Mouse (Mus musculus) activated CD4-positive, CD25-positive, alpha-beta regulatory T cell, adult 4 months (primary cell): ENCODE results near the gene Btrc. TPM values are rescaled to one million over a fixed set of nuclear protein-coding genes. Genes with fewer than 3 reads are reported as not detected.
"Not testable (repeated sequence)": the region's sequence is repeated elsewhere in the genome, so short reads cannot be mapped to it uniquely, and the experiment has no call there.

Experiments
- ATAC-seq: one replicate; pipeline ENCODE4 v1.8.0; 2017
- polyA plus RNA-seq, 2 experiments: library from polyadenylated mRNA; unstranded; fragments of 100-300 nt; shearing (Covaris generic); gene quantifications; one replicate each; pipeline ENCODE4 v1.2.1; 2017

The Btrc gene
- polyA plus RNA-seq, 2 experiments from 2014 or later, result 22.0 to 33.4 TPM

GRCm38 (mm10) chr19:45535214-45535735, 171.7 kb downstream of the Btrc start:
- ATAC-seq, result no peak

GRCm38 (mm10) chr19:45535929-45536328, 172.4 kb downstream of the Btrc start:
- ATAC-seq, result no peak

GRCm38 (mm10) chr19:45537505-45537904, 174.0 kb downstream of the Btrc start:
- ATAC-seq, result peak; percentile 73

GRCm38 (mm10) chr19:45540657-45541408, 177.3 kb downstream of the Btrc start:
- ATAC-seq, result no peak

GRCm38 (mm10) chr19:45541409-45542041, 178.0 kb downstream of the Btrc start:
- ATAC-seq, result no peak

- ATAC-seq, result no peak
Measured at GRCm38 (mm10) chr19:45542061-45542460, 178.5 kb downstream of the Btrc start.

GRCm38 (mm10) chr19:45544152-45544924, 180.8 kb downstream of the Btrc start:
- ATAC-seq, result no peak

GRCm38 (mm10) chr19:45544925-45545321, 181.4 kb downstream of the Btrc start:
- ATAC-seq, result peak; percentile 63

- ATAC-seq, result not testable (repeated sequence)
Measured at GRCm38 (mm10) chr19:45548196-45548595, 184.7 kb downstream of the Btrc start.

GRCm38 (mm10) chr19:45549128-45549915, 185.8 kb downstream of the Btrc start:
- ATAC-seq, result no peak

- no peak for ATAC-seq
Measured at GRCm38 (mm10) chr19:45549948-45550347, 186.4 kb downstream of the Btrc start.

- no peak for ATAC-seq
Measured at GRCm38 (mm10) chr19:45552187-45552586, 188.7 kb downstream of the Btrc start.

- no peak for ATAC-seq
Measured at GRCm38 (mm10) chr19:45554136-45554535, 190.6 kb downstream of the Btrc start.

GRCm38 (mm10) chr19:45560153-45560890, 196.8 kb downstream of the Btrc start, which contains the start of the genes Poll and Gm17018:
Poll (minus strand) TSS chr19:45560531.
Gm17018 (plus strand) TSS chr19:45560615.
- peak; percentile 94 for ATAC-seq

GRCm38 (mm10) chr19:45565925-45566715, 202.6 kb downstream of the Btrc start:
- ATAC-seq, result no peak

- no peak for ATAC-seq
Measured at GRCm38 (mm10) chr19:45567367-45567766, 203.8 kb downstream of the Btrc start.

- no peak for ATAC-seq
Measured at GRCm38 (mm10) chr19:45573033-45573432, 209.5 kb downstream of the Btrc start.

- ATAC-seq, result peak; percentile 68
Measured at GRCm38 (mm10) chr19:45573861-45574267, 210.3 kb downstream of the Btrc start.

GRCm38 (mm10) chr19:45574339-45574898, 210.9 kb downstream of the Btrc start:
- no peak for ATAC-seq
